Mouse (Mus musculus) bone marrow macrophage, adult 2 months (primary cell): ENCODE measurements at regions not wholly inside any gene's neighbourhood (a gene's known extent, or its start where the extent isn't known, plus 50 kb on each side); places are given as distances from the start of the nearest gene placed in this dataset.

Experiments
- H3K27ac ChIP-seq: 2 replicates; pipeline ENCODE4 v1.5.1; 2012; ENCODE audit warnings: low read depth, low read length; ENCODE audit not compliant: insufficient read depth
- H3K4me1 ChIP-seq: 2 replicates; pipeline ENCODE4 v1.6.1; 2012; ENCODE audit warnings: low read length; ENCODE audit not compliant: control insufficient read depth, insufficient read depth
- H3K4me3 ChIP-seq: 2 replicates; pipeline ENCODE4 v1.5.1; 2012; ENCODE audit warnings: mild to moderate bottlenecking, low read length, moderate library complexity; ENCODE audit not compliant: insufficient read depth
- CTCF ChIP-seq: IDR thresholded peaks from 2 replicates; pipeline ENCODE4 v1.5.1; 2012; ENCODE audit warnings: low read depth, mild to moderate bottlenecking, low read length, moderate library complexity
- POLR2A ChIP-seq: IDR thresholded peaks from 2 replicates; pipeline ENCODE4 v1.6.1; 2012; ENCODE audit warnings: mild to moderate bottlenecking, low read depth, low read length, borderline replicate concordance

DNA sequence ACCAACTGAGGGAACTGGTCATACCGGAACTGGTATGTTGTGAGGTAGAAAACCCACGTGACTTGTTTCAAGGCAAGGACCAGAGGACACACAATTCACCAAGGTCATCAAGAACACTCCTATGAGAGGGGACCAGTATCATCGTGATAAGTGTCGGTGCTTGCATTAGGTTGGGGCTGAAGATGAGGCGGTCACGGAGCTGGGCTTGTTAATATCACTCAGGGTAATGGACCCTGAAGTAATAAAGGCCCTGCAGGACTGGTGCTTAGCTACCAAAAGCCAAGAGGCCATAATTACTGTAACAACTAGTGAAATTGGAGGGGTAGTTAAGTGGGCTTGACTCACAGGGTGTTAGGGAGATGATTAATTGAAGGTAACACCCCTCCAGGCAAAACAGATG, 132.2 kb upstream of the Ccdc54 start:
- no peak overlapping the region for H3K4me3 ChIP-seq
- no peaks in the 10 kb centered on the region for H3K4me1 ChIP-seq
- H3K27ac ChIP-seq: no peak overlapping the region
- TF ChIP-seq CTCF (no peak), POLR2A (no peak)

DNA sequence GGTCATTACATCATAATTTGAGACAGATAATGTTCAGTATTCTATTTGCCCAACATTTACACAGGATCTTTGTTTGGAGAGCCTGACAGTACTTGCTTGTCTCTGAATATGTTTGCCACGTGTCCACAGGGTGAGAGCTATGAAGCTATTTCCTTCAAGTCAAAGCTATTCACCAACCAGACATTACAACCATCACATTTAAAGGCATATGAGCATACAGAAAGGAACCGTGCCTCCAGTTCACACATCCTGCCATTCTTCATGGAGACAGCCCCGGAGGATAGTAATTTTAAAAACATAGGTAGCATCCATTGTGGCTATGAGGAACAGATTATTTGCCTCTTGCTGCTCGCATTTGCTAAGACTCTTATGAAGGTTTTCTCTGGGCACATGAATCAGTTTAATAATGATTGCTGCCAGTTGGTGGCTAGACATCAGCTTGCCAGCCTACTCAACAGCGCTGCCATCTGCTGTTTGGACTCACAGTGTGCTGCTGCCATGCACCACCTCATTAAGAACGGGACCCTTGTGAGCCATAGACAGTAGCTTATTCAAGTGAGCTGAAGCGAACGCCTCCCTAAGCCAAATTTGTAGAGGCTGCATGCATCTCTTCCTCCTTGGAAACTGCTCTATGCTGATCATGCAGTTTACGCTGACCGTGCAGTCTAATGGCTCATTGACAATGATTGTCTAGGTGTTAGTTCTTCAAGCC, 126.5 kb upstream of the Ccdc54 start:
- Histone ChIP-seq H3K4me3 (no peak overlapping the region), H3K4me1 (no peaks in the 10 kb centered on the region), H3K27ac (no peak overlapping the region)
- peak; percentile 60 for TF ChIP-seq CTCF
- TF ChIP-seq POLR2A: no peak

DNA sequence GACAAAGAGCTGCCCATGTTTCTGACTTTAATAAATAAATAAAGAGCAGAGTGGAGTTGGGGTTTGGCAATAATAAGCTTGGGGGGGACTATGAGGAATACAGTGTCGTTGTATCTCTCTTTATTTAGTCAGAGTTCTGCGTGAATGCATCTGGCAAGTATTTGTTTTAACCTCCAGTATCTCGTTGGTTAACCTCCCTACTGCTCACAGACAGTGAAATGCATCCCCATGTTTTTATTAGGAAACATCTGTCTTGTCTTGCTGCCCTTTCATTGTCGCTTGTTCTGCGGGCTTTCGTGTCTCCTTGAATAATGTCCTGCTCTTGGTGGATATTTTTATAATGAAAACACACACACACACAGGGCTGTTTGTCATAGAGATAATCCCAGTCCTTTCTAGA, 118.8 kb upstream of the Ccdc54 start:
- no peak overlapping the region for H3K4me3 ChIP-seq
- H3K4me1 ChIP-seq: no peaks in the 10 kb centered on the region
- H3K27ac ChIP-seq: no peak overlapping the region
- TF ChIP-seq POLR2A (no peak), CTCF (no peak)

DNA sequence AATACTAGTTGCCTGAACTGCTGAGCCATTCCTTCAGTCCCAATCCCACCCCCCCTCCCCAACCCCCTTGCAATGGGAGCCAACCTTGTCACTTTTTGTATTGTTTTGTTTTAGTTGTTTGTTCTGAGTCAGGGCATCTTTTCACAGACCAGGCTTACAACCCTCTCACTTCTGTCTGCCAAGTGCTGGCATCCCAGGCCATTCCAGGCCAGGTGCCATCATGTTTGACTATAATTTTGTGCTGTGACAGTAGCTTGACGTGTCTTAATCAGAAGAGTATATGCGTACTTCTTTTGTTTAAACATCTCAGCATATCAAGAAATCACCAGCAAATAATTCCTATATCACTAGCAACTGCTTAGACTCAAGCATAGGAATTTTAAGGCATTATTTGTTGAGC, 117.0 kb upstream of the Ccdc54 start:
- Histone ChIP-seq H3K27ac (no peak overlapping the region), H3K4me3 (no peak overlapping the region), H3K4me1 (no peaks in the 10 kb centered on the region)
- TF ChIP-seq CTCF (no peak), POLR2A (no peak)

DNA sequence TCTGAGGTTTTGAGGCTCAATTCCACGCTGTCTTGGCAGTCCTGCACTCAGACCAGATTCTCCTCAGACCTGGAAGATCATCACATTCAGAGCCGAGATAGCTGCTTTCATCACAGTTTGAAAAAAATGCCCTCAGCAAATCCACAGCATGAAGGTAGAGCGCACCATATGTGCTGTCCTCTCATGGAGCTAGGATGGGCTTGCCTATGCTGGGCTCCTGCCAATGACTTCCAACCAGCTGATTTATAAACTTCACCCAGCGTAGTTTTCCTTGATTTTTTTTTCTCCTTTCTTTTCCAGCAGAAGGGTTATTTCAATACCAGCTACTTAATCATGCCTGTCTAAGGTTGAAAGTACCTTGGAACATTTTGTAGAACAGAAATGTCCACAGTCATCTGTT, 115.0 kb upstream of the Ccdc54 start:
- peaks cover 5% of the 10 kb centered on the region for H3K4me1 ChIP-seq
- TF ChIP-seq POLR2A: no peak
- no peak for TF ChIP-seq CTCF
- no peak overlapping the region for H3K27ac ChIP-seq
- H3K4me3 ChIP-seq: no peak overlapping the region

DNA sequence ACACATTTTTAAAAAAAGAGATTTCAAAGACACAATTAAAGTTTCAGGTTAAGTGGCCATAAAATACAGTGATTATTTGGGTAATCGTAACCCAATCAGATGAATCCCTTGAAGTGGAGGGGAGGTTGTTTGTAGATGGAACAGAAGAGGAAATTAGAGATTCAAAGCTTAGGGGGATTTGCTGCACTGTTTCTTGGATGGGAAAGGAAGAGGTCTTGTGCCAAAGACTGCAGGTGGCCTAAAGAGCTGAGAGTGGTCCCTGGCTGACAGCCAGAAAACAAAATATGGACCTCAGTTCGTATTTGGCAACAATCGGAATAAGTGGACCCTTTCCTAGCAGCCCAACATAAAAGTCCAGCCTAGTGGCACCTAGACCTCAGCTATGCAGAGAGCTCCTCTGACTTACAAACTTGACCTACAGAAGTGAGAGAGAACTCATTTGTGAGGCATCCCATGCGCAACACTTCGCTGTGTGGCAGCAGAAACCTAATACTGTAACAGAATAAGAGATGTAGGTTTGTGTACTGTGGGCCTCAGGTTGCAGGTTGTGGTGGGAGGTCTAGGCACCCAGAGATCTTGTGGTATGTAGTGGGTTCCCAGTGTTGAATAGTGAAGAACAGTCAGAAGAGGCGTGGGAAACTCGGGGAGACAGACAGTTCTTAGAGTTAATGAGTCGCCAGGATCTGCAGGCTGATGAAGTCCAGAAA, 110.0 kb upstream of the Ccdc54 start:
- TF ChIP-seq POLR2A (no peak), CTCF (no peak)
- H3K4me1 ChIP-seq: peaks cover 16% of the 10 kb centered on the region

DNA sequence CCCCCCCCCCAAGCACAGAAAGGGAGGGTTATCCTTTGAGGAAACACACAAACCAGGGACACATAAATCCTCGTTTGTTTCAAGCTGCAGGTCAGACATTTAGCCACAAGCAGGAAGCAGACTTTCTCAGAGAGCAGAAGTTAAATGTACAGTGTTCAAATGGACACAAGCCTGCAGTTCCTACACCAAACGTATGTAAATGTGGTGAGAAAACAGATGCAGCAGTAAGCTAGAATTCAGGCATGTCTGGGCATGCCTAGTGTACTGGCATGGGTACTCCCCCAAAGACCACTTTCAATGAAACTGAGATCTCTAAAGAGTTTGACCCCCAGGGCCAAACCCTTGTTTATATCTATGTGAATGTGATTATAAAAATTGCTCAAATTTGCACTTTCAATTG, 109.2 kb upstream of the Ccdc54 start:
- peak overlapping the region; percentile 90 for H3K27ac ChIP-seq
- peaks cover 16% of the 10 kb centered on the region for H3K4me1 ChIP-seq

More for the DNA sequence above, 110.0 kb upstream of the Ccdc54 start:
- Histone ChIP-seq H3K27ac (peak overlapping the region; percentile 90), H3K4me3 (no peak overlapping the region)

DNA sequence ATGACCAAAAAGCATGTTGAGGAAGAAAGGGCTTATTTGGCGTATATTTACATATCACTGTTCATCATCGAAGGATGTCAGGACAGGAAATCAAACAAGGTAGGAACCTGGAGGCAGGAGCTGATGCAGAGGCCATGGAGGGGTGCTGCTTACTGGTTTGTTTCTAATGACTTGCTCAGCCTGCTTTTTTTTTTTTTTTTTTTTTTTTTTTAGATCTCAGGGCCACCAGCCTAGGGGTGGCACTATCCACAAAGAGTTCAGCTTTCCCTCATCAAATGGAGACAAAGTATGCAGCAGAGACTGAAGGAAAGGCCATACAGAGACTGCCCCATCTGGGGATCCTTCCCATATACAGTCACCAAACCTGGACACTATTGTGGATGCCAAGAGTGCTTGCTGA, 106.8 kb upstream of the Ccdc54 start:
- TF ChIP-seq CTCF: no peak
- TF ChIP-seq POLR2A: no peak
- H3K27ac ChIP-seq: no peak overlapping the region
- peaks cover 16% of the 10 kb centered on the region for H3K4me1 ChIP-seq
- H3K4me3 ChIP-seq: no peak overlapping the region

More for the DNA sequence above, 109.2 kb upstream of the Ccdc54 start:
- TF ChIP-seq POLR2A (no peak), CTCF (no peak)
- H3K4me3 ChIP-seq: no peak overlapping the region

DNA sequence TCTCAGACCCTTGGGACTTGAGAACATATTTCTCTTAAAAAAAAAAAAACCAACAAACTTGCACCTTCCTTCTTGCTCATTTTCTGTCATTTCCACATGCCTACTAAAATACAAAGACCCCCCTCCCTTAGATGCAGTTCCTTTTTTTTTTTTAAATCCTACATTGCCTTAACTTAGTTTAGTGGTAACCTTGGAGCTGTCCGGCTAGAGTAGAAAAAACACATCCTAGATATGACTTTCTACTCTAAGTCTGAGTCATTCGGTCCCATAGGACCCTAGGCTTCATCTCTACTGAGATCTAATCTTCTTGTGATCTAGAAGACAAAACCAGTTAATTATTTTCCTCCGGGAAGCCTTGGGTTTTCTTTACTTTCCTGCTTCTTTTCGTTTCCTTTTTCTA, 105.1 kb upstream of the Ccdc54 start:
- H3K27ac ChIP-seq: no peak overlapping the region
- no peak overlapping the region for H3K4me3 ChIP-seq
- H3K4me1 ChIP-seq: peaks cover 24% of the 10 kb centered on the region
- TF ChIP-seq POLR2A (no peak), CTCF (no peak)

DNA sequence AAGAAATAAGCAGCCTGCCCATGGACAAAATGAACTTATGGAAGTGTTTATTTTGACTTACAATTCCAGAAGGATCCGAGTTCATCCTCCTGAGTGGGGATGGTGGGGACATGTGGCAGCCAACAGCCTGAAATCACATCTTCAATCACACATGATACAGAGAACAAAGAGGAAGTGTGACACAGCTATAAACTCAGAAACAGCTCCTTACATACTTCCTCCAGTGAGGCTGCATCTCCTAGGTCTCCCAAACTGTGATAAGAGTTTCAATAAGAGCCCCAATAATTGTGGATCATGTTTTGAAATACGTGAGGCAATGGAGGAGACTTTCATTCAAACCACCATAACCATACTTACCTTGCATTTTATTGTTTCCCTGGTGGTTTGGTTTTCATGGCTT, 103.1 kb upstream of the Ccdc54 start:
- Histone ChIP-seq H3K27ac (no peak overlapping the region), H3K4me1 (peaks cover 15% of the 10 kb centered on the region), H3K4me3 (no peak overlapping the region)
- TF ChIP-seq CTCF (no peak), POLR2A (no peak)
